Mouse (Mus musculus): ENCODE data around the gene Lipo1. TPM values are rescaled to one million over a fixed set of nuclear protein-coding genes. Genes with fewer than 3 reads are reported as not detected.
"Not testable (repeated sequence)": the region's sequence is repeated elsewhere in the genome, so short reads cannot be mapped to it uniquely, and the experiment has no call there.

The Lipo1 gene
- polyA plus RNA-seq (2014; fragmentation: Nextera tagmentation; extraction: Ambion mirVana): not detected in 2 replicates

DNA sequence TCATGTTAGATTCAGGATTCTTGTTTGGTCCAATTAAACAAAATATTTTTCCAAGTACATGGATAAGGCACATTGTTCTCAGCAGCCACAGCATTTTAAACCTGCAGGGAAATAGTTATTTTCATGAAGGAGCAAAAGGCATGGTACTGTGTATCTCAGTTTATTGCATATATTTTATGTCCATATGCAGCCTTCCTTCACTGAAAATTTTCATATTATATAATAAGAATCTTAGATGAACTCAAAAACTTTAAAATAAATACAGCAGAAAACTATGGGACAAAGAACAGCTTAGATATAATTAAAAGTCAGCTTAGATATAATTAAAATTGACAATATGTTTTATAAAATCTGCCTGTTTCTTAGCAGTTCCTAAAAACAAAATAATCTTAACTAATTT, at the start of gene Lipo1:
TSS of gene Lipo1 (minus strand) at position 101 of the 400 bp plus-strand sequence.
- H3K4me2 ChIP-seq (replicated peaks; ENCODE audit: low read depth, low read length); H3K9ac ChIP-seq (replicated peaks; ENCODE audit: low read depth, low read length); H3K27ac ChIP-seq (ENCODE audit: low read length); H3K9me3 ChIP-seq (ENCODE audit: control insufficient read depth, low read depth, low read length); H3K36me3 ChIP-seq (ENCODE audit: control insufficient read depth, insufficient read depth, low read length); ATAC-seq (ENCODE audit: insufficient number of reproducible peaks, insufficient read depth, low FRiP score, low read depth); H3K4me1 ChIP-seq (ENCODE audit: control insufficient read depth, insufficient read depth, low read length); H3K4me3 ChIP-seq (ENCODE audit: low read depth, low read length); H3K27me3 ChIP-seq (ENCODE audit: control insufficient read depth, insufficient read depth, low read length): not testable (repeated sequence)

DNA sequence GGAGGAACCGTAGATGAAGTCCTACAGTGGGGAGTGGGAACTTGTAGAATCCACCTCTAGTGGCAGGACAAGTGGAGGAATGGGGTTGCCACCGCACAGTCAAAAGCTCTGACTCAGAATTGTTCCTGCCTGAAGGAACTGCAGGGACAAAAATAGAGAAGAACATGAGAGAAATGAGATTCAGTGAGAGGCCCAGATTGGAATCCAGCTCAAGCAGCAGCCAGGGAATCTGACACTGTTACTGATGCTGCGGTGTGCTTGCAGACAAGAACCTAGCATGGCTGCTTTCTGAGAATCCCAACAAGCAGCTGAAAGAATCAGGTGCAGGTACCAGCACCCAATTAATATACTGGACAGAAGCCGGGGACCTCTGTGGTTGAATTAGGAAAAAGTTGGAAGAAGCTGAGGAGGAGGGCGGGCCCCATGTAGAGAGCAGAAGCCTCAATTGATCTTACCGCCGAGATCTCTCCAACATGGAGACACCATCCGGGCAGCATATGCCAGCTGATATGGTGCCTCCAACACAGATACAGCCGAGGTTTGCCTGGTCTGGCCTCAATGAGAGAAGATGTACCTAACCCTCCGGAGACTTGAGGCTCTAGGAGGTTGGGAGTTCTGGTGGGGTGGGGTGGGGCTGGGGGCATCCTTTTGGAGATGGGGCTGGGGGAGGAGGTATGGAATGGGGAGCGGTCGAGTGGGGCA, 532 bp downstream of the Lipo1 start:
- 86% methylated on average over 12 of the region's 12 CpGs for WGBS

DNA sequence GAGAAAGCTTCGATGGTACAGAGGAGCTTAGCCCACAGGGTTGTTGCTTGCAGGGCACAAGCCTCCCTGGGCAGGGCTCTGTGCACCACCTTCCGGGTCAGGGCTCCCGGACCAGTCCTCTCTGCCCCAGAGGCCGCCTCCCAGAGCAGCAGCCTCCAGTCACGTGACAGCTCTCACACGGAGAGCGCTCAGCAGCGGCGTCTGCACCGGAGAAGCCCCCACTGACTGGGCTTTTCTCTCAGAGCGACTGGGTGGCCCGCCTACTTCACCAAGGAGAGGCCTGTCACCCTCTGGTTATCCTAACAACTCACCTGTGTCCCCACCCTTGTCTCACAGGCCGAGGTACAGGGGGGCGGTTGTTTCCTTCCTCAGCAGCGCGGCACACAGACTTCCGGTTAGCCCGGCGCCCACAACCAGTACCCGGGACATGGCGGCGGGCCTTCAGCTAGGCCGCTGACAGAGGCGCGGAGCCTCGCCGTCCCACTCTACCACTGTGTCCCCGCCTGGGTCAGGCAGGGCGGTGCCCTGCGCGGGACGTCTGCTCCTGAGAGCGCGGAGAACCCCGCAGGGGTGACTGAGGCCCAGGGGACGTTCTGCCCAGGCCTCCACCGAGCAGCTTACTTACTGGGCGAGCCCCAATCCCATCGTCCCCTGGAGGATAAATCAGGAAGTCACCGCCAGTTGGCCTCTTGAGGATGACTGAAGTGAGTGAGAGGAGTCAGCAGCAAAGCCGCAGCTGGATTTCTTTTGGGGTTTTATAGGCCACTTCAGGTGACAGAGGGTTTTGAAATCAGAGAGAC, 25.8 kb downstream of the Lipo1 start, which contains the start of gene Lipo3:
TSS of gene Lipo3 (minus strand) at position 665 of the 800 bp plus-strand sequence.
- not testable (repeated sequence) for H3K4me3 ChIP-seq (ENCODE audit: low read depth, low read length); H3K9ac ChIP-seq (replicated peaks; ENCODE audit: low read depth, low read length); H3K27me3 ChIP-seq (ENCODE audit: control insufficient read depth, insufficient read depth, low read length); H3K27ac ChIP-seq (ENCODE audit: low read length); H3K9me3 ChIP-seq (ENCODE audit: control insufficient read depth, low read depth, low read length); H3K36me3 ChIP-seq (ENCODE audit: control insufficient read depth, insufficient read depth, low read length); H3K4me2 ChIP-seq (replicated peaks; ENCODE audit: low read depth, low read length); H3K4me1 ChIP-seq (ENCODE audit: control insufficient read depth, insufficient read depth, low read length)
- ATAC-seq (ENCODE audit: insufficient number of reproducible peaks, insufficient read depth, low FRiP score, low read depth): peak; percentile 88
- WGBS: 28% methylated on average over 11 of the region's 41 CpGs

More for the DNA sequence above, 532 bp downstream of the Lipo1 start:
- Histone ChIP-seq H3K4me3 (ENCODE audit: low read depth, low read length) (no peak overlapping the region), H3K27ac (ENCODE audit: low read length) (no peak overlapping the region), H3K9ac (replicated peaks; ENCODE audit: low read depth, low read length) (no peak overlapping the region), H3K9me3 (ENCODE audit: control insufficient read depth, low read depth, low read length) (no peaks in the 10 kb centered on the region), H3K36me3 (ENCODE audit: control insufficient read depth, insufficient read depth, low read length) (no peaks in the 10 kb centered on the region), H3K4me2 (replicated peaks; ENCODE audit: low read depth, low read length) (no peak overlapping the region), H3K4me1 (ENCODE audit: control insufficient read depth, insufficient read depth, low read length) (no peaks in the 10 kb centered on the region), H3K27me3 (ENCODE audit: control insufficient read depth, insufficient read depth, low read length) (no peaks in the 10 kb centered on the region)
- ATAC-seq (ENCODE audit: insufficient number of reproducible peaks, insufficient read depth, low FRiP score, low read depth): no peak

DNA sequence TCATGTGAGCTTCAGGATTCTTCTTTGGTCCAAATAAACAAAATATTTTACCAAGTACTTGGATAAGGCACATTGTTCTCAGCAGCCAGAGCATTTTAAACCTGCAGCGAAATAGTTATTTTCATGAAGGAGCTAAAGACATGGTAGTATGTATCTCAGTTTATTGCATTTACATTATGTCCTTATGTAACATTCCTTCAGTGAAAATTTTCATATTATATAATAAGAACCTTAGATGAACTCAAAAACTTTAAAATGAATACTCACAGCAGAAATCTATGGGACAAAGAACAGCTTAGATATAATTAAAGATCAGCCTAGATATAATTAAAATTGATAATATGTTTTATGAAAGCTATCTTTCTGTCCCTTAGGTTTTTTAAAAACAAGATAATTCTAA, 36.0 kb downstream of the Lipo1 start, which contains the start of gene Lipo2:
TSS of gene Lipo2 (minus strand) at position 101 of the 400 bp plus-strand sequence.
- 97% methylated on average over 1 of the region's 1 CpGs for WGBS
- not testable (repeated sequence) for H3K4me3 ChIP-seq (ENCODE audit: low read depth, low read length)

More for the DNA sequence above, 36.0 kb downstream of the Lipo1 start, which contains the start of gene Lipo2:
- H3K9me3 ChIP-seq (ENCODE audit: control insufficient read depth, low read depth, low read length); ATAC-seq (ENCODE audit: insufficient number of reproducible peaks, insufficient read depth, low FRiP score, low read depth); H3K27ac ChIP-seq (ENCODE audit: low read length); H3K4me1 ChIP-seq (ENCODE audit: control insufficient read depth, insufficient read depth, low read length); H3K36me3 ChIP-seq (ENCODE audit: control insufficient read depth, insufficient read depth, low read length); H3K27me3 ChIP-seq (ENCODE audit: control insufficient read depth, insufficient read depth, low read length); H3K4me2 ChIP-seq (replicated peaks; ENCODE audit: low read depth, low read length); H3K9ac ChIP-seq (replicated peaks; ENCODE audit: low read depth, low read length): not testable (repeated sequence)

Other genes starting within 250 kb of the Lipo1 start
- gene Gm8978, start 162.2 kb downstream of the Lipo1 start, polyA plus RNA-seq (2014; fragmentation: Nextera tagmentation; extraction: Ambion mirVana): not detected in 2 replicates
- 0.20 and 0.42 TPM in 2 replicates for gene Lipo2, start 36.1 kb downstream of the Lipo1 start, polyA plus RNA-seq (2014; fragmentation: Nextera tagmentation; extraction: Ambion mirVana)
- 16.4 and 17.1 TPM in 2 replicates for gene Lipo3, start 25.5 kb downstream of the Lipo1 start, polyA plus RNA-seq (2014; fragmentation: Nextera tagmentation; extraction: Ambion mirVana)
- not detected in 2 replicates for gene Lipf, start 173.7 kb upstream of the Lipo1 start, polyA plus RNA-seq (2014; fragmentation: Nextera tagmentation; extraction: Ambion mirVana)
- not detected in 2 replicates for gene Lipk, start 220.8 kb upstream of the Lipo1 start, polyA plus RNA-seq (2014; fragmentation: Nextera tagmentation; extraction: Ambion mirVana)